ENCODE assay signal across 27 mouse cellular contexts in the genomic region with DNA sequence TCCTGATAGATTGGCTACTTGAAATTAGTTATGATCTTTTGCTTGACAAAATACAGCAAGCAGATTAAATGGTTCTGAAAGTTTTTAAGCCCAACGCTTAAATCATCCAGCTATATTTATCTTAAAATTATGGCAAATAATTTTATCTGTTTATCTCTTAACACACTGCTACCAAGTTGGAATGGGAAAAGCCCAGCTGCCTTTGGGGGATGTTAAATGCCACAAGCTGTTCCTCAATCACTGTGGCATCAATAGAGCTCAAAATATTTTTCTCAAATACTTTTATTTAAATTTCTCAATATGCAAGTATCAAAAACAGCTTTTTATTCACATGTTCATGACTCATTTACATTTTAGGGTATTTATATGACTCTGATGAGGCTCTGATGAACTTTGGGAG. TPM values are rescaled to one million over a fixed set of nuclear protein-coding genes. Genes with fewer than 3 reads are reported as not detected.
"Had no signal": no experiment of that assay in that cellular context is flagged by ENCODE, and none has a peak within 500 bp of the region (broad histone marks: within the 10 kb centered on the region; RNA-seq: fewer than 3 reads in every experiment).

No protein-coding gene starts in this region.

- H3K27ac ChIP-seq: heart, adult 2 months; heart, embryonic 13.5 days; heart, embryonic 15.5 days; hindbrain, embryonic 12.5 days; hindbrain, embryonic 14.5 days; intestine, embryonic 15.5 days; left cerebral cortex, adult 2 months; limb, embryonic 10.5 days; limb, embryonic 12.5 days; liver, embryonic 13.5 days; liver, embryonic 15.5 days had no signal

- DNase-seq: gastrocnemius, postnatal 14 days; gastrocnemius, postnatal 36 days; heart, adult 11 months; heart, adult 2 months; heart, postnatal 14 days; heart, postnatal 36 days; kidney, adult 18-20 months; kidney, adult 8-10 months; kidney, postnatal 10 days; kidney, postnatal 25 days; kidney, postnatal 4 days; liver; liver, embryonic 13.5 days had no signal

- ATAC-seq: hindbrain, embryonic 16.5 days; inflammation-experienced regulatory T-cells, adult 6 months; intestine, embryonic 15.5 days; intestine, postnatal 0 days had no signal

- H3K4me2 ChIP-seq: heart, embryonic 11.5 days; heart, embryonic 13.5 days; heart, embryonic 15.5 days; hindbrain, embryonic 12.5 days; hindbrain, embryonic 14.5 days; intestine, embryonic 15.5 days; limb, embryonic 12.5 days; liver, embryonic 11.5 days; liver, embryonic 13.5 days; liver, embryonic 15.5 days had no signal

- H3K9me3 ChIP-seq: heart, embryonic 13.5 days; heart, embryonic 15.5 days; hindbrain, embryonic 12.5 days; intestine, embryonic 15.5 days; limb, embryonic 10.5 days; limb, embryonic 12.5 days; liver, embryonic 13.5 days; liver, embryonic 15.5 days had no signal

- H3K9ac ChIP-seq: heart, embryonic 13.5 days; heart, embryonic 15.5 days; hindbrain, embryonic 12.5 days; hindbrain, embryonic 14.5 days; intestine, embryonic 15.5 days; limb, embryonic 12.5 days; liver, embryonic 13.5 days; liver, embryonic 15.5 days had no signal

- H3K36me3 ChIP-seq: heart, embryonic 13.5 days; heart, embryonic 15.5 days; hindbrain, embryonic 12.5 days; intestine, embryonic 15.5 days; limb, embryonic 10.5 days; limb, embryonic 12.5 days; liver, embryonic 13.5 days; liver, embryonic 15.5 days had no signal

- H3K4me3 ChIP-seq: heart, adult 2 months; heart, embryonic 13.5 days; heart, embryonic 15.5 days; hindbrain, embryonic 12.5 days; intestine, embryonic 15.5 days; left cerebral cortex, adult 2 months; limb, embryonic 10.5 days; limb, embryonic 12.5 days; liver, embryonic 13.5 days; liver, embryonic 15.5 days had no signal

- H3K4me1 ChIP-seq: hindbrain, embryonic 12.5 days; intestine, embryonic 15.5 days; limb, embryonic 10.5 days; limb, embryonic 12.5 days; liver, embryonic 13.5 days; liver, embryonic 15.5 days had no signal

- H3K27me3 ChIP-seq: heart, embryonic 13.5 days; heart, embryonic 15.5 days; intestine, embryonic 15.5 days; limb, embryonic 12.5 days had no signal

RNA-seq across cellular contexts. Expression of gene Rnf217, which starts 5.1 kb away (rescaled TPM):
- polyA plus RNA-seq: inflammation-experienced regulatory T-cells, adult 6 months had no signal
